Mouse (Mus musculus) retina, adult 2 months (tissue): Measurements from ENCODE around the gene Rmdn3.
A peak's percentile ranks its signal among the peaks of the same experiment; 100 is the strongest.

Experiments used
- DNase-seq: peaks from one replicate; pipeline ENCODE4 v3.0.0-alpha.2; 2012; ENCODE audit warnings: low read depth, low spot score

Gene Rmdn3

DNA sequence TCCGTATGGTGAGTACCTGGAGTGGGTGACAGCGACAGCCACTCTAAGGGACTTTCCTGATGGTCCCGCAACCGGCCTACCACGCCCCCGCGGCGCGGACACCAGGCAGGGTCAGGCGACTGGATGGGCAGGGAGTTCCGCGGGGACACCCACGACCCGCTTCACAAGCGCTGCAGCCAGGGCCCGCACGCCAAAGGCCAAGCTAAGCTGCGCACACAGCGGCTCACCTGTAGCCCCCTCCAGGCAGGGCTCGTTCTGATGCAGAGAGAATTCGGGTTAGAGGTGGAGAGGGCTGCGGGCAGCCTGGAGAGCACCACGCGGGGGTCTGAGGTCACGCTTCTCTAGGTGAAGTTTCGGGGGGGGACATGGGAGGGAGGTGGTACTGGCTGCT, 11.0 kb upstream of the Rmdn3 start:
- DNase-seq: no peak

- DNase-seq: peak; percentile 32
These were observed 10.3 kb upstream of the Rmdn3 start, which contains the start of gene Gchfr for GRCm38 (mm10) chr2:119166901-119167865. Gene Gchfr, plus strand, starts transcription at chr2:119167773.

- DNase-seq: no peak
These were observed 8.6 kb upstream of the Rmdn3 start for GRCm38 (mm10) chr2:119165401-119165800.

DNA sequence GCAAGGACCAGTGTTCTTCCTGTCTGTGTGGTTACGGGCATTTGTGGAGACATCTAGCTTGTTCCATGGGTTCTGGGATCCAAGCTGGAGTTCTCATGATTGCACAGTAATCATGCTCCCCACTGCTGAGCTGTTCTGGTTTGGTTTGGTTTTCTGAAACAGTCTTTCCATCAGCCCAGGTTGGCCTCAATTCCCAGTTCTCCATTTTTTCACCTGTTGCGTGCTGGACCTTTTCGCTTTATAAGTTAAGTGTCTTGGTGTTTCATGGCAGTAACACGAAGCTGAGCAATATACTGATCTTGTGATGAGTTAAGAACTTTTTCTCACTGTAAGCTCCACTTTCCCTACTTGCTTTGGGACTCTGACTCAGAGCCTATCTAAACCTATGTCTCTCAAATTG, 7.2 kb upstream of the Rmdn3 start:
- no peak for DNase-seq

- no peak for DNase-seq
These were observed 6.3 kb upstream of the Rmdn3 start for GRCm38 (mm10) chr2:119163135-119163534.

DNA sequence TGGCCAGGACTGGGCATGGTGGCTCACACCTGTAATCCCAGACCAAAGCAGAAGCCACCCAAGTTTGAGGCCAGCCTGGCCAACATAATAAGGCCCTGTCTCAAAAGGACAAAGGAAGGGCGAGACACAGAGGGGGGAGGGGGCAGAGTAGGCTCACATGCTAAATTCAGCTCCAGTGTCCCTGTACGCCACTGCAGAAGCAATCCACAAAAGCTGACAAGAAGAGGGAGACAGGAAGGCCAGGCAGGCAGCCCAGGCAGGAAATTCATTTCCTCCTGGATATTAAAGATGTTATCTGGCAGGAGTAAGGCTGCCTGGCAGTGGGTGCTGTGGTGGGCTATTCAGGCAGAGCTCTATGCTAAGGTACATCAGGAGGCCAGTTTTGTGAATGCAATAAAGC, 4.4 kb upstream of the Rmdn3 start:
- DNase-seq: no peak

GRCm38 (mm10) chr2:119157836-119158235, 1.0 kb upstream of the Rmdn3 start:
- no peak for DNase-seq

- no peak for DNase-seq
These were observed 653 bp downstream of the Rmdn3 start for GRCm38 (mm10) chr2:119156081-119156680.

GRCm38 (mm10) chr2:119155388-119155787, 1.4 kb downstream of the Rmdn3 start:
- no peak for DNase-seq

DNA sequence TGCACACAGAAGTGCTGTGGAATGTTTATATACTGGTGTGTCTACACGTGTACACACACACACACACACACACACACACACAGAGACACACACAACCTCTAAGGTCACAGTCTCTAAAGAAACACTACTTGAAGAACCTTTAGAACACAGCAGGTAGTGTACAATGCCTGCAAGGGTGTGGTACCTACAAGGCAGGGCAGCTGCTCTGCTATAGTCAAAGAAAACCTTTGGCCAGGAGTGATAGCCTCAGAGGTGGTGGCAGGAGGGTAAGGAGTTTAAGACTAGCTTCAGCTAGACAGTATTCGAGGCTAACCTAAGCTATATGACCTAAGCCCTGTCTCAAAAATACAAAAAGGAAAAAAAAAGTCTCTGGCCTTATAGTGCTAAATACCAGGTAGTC, 2.2 kb downstream of the Rmdn3 start:
- DNase-seq: no peak

DNA sequence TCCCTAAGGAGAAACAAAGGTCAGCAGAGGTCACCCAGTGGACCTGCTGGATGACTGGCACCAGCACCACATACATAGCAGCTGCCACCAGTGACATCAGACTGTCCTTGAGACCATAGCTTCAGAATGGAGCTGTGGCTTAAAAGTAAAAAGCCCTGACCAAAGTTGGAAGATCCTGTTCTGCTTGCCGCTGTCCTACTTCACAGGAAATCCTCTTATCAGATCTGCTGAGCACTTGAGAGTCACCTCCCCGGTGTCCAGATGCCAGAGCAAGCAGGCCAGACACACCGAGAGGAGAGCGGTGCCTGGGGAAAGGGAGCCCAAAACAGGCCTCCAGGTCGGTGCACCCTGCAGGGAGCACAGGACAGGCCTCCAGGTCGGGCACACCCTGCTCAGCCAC, 4.6 kb downstream of the Rmdn3 start:
- peak; percentile 68 for DNase-seq

- DNase-seq: no peak
These were observed 9.1 kb downstream of the Rmdn3 start for GRCm38 (mm10) chr2:119147775-119148174.

GRCm38 (mm10) chr2:119147160-119147678, 9.6 kb downstream of the Rmdn3 start:
- DNase-seq: peak; percentile 32

GRCm38 (mm10) chr2:119146435-119146834, 10.4 kb downstream of the Rmdn3 start:
- DNase-seq: no peak

DNA sequence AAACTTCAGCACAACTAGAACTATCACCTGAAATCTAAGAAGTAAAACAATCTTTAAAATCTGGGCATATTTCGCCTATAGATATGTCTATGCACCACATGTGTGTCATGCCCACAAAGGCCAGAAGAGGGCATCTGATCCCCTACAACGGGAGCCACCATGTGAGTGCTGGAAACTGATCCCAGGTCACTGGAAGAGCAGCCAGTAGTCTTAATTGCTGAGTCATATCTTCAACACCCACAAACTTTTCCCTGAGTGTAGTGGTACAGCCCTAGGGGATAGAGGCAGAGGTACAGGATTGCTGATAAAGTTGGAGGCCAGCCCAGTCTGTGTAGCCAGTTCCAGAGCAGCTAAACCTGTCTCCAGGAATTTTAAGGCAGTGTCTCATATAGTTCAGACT, 11.6 kb downstream of the Rmdn3 start:
- DNase-seq: no peak

DNA sequence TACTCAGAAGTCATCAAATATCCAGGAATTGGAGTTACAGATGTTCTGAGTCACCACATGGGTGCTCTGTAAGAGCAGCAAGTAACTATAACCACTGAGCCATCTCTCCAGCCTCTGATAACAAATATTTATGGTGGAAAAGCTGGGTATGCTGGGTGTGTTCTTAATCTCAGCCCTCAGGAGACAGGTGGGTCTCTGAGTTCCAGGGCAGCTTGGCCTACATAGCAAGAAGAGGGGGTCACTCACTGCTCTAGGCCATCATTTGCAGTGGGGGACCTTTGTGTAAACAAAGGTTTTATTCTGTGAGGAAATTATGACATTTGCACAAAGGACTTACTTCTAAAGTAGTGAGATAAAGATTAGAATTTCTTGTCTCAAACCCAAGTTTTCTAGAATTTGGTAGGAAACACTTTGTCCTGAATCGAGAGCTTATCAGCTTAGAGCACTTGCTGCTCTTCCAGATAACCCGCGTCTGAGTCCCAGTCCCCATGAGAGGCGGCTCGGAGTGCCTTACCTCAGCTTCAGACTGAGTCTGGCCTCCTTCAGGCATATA, 20.4 kb downstream of the Rmdn3 start:
- no peak for DNase-seq

DNA sequence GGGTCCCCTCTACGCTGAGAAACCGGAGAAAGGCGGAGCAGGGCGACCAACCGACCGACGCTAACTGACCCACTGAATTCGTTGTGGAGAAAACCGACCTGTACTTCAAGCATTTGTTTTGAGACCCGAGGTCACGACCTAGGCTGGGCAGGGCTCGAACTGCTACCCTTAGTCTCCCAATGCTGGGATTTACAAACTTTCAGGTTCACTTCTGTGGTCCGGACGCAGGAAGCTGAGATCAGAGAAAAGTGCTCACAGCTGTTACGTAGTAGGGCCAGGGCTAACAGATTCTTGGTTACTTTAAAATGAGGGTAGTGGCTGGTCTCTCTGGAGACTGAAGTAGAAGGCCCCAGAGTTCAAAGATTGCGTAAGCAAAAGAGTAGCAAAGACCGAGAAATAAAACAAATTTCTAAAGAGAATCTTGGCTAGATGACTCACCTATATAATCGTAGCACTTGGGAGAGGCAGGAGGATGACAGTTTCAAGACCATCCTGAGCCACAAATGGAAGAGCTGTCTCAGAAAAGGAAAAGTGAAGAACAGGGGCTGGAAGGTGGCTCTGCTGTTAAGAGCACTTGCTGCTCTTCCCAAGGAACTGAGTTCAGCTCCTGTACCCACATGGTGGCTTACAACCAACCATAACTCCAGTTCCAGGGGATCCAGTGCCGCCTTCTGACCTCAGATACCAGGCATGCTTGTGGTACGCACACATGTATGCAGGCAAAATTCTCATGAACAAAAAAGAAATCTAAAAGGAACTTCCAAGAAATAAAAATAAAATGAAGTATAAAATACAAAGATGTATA, 43.5 kb downstream of the Rmdn3 start:
- DNase-seq: no peak

DNA sequence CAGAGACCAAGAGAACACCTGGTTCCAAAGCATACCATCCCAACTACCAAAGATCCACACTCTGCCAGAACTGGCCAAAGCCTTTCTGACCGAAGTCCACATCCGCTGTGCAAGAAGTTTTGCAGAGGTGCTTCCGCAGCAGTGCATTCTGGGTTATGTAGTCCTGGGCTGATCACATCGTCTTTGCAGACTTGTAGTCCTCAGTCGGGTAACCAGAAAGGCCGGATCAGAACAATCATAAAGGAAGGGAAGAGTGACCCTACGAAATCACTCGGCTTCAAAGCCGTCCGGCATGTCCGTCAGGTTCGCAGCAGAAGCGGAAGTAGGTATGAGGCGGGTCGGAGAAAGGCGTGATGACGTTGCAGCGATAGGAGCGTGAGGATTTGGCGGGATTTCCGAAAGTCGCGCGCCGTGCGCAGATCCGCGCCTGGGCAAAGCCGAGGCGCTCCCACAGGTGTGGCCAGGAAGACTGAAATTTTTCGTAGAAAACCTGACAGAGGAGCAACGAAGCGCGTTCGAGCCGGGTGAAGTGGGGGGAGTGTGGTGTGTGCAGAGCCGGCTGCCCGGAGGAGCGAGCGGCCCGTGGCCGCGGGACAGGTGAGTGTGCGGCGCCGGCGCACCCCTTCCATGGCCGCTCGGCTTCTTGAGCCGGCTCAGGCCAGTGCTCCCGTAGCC, 44.3 kb downstream of the Rmdn3 start, which contains the start of gene Rad51:
TSS of gene Rad51 (plus strand) at position 356 of the 675 bp plus-strand sequence.
- peak; percentile 82 for DNase-seq

GRCm38 (mm10) chr2:119111060-119111459, 45.8 kb downstream of the Rmdn3 start:
- DNase-seq: no peak

- no peak for DNase-seq
These were observed 48.3 kb downstream of the Rmdn3 start for GRCm38 (mm10) chr2:119108554-119108953.

GRCm38 (mm10) chr2:119106583-119106982, 50.3 kb downstream of the Rmdn3 start:
- DNase-seq: no peak
